15 mouse cellular contexts compared by ENCODE assay signal in the genomic region with DNA sequence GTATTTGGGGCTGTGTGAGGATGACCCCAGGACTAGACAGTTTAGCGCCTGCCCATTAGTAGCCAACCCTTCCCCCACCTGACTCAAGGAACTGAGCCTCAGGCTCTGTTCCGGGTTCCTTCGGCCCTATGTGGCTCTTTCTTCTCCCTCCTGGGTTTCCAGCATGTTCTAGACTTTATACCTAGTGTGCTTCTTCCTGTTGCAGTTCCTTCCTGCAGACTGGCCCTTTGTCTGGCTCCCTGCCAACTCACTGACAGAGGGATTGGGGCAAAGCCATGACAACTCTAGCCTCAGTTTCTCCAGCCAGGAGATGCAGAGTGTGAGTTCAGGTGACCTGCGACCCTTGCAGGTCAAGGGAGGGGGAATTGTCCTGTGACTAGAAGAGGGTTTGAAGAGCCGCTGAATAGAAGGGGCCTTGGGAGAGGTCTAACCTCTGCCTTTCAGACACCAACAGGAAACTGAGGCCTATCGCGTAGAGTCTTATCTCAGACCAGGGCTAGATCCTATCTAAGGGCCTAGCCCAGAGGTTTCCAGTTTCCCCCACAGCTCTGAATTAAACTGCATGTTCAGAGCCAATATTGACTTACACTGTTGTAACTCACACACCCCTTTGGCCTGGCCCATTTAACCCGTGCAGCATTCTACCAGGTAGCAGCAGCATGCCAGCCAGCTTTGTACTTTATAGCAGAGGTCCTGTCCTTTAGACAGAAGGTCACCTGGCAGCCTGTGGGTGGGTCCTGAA. TPM values are rescaled to one million over a fixed set of nuclear protein-coding genes. Genes with fewer than 3 reads are reported as not detected.
DNase-seq lines count a peak whose midpoint lies in the region; ATAC-seq and TF ChIP-seq lines count a peak whose summit lies in the region.
"Had no signal": no experiment of that assay in that cellular context is flagged by ENCODE, and none has a peak within 500 bp of the region (broad histone marks: within the 10 kb centered on the region; RNA-seq: fewer than 3 reads in every experiment).

No protein-coding gene starts in this region.

- H3K9ac ChIP-seq in heart, embryonic 13.5 days: no peak overlapping the region
- H3K9ac ChIP-seq in intestine, embryonic 16.5 days (ENCODE audit: low read depth, low read length): no peak overlapping the region
- no peak overlapping the region for H3K9ac ChIP-seq in lung, embryonic 16.5 days (ENCODE audit: low read length)
- no peak overlapping the region for H3K9ac ChIP-seq in forebrain, embryonic 12.5 days

- H3K4me2 ChIP-seq in heart, embryonic 13.5 days: no peak overlapping the region
- H3K4me2 ChIP-seq in intestine, embryonic 16.5 days (ENCODE audit: low read depth, low read length): no peak overlapping the region
- no peak overlapping the region for H3K4me2 ChIP-seq in lung, embryonic 16.5 days (ENCODE audit: low read depth, low read length)
- no peak overlapping the region for H3K4me2 ChIP-seq in forebrain, embryonic 12.5 days

- intact Hi-C loops in heart, postnatal 14 days (cut with DNase I): no loop called here

- peaks cover 42% of the 10 kb centered on the region for H3K36me3 ChIP-seq in heart, embryonic 13.5 days
- H3K36me3 ChIP-seq in intestine, embryonic 16.5 days (ENCODE audit: control insufficient read depth, insufficient read depth, low read length): no peaks in the 10 kb centered on the region
- H3K36me3 ChIP-seq in lung, embryonic 16.5 days (ENCODE audit: control insufficient read depth, insufficient read depth, low read length): peaks cover 6% of the 10 kb centered on the region; the same call in 1 of the 2 replicates
- no peaks in the 10 kb centered on the region for H3K36me3 ChIP-seq in thymus, adult 2 months (ENCODE audit: control insufficient read depth, insufficient read depth, low read length)
- no peaks in the 10 kb centered on the region for H3K36me3 ChIP-seq in forebrain, embryonic 12.5 days (replicated peaks)

- peaks cover 65% of the 10 kb centered on the region for H3K4me1 ChIP-seq in heart, embryonic 13.5 days
- H3K4me1 ChIP-seq in intestine, embryonic 16.5 days (ENCODE audit: control insufficient read depth, insufficient read depth, low read length): peaks cover 24% of the 10 kb centered on the region
- H3K4me1 ChIP-seq in lung, embryonic 16.5 days (replicated peaks; ENCODE audit: control insufficient read depth, insufficient read depth, low read length): peaks cover 27% of the 10 kb centered on the region
- H3K4me1 ChIP-seq in thymus, adult 2 months (replicated peaks; ENCODE audit: control insufficient read depth, insufficient read depth, low read length): 0 out of 2 replicates have a peak, but pooled peaks cover 5% of the 10 kb centered on the region
- no peaks in the 10 kb centered on the region for H3K4me1 ChIP-seq in forebrain, embryonic 12.5 days

- no peak overlapping the region for H3K4me3 ChIP-seq in heart, embryonic 13.5 days
- H3K4me3 ChIP-seq in intestine, embryonic 16.5 days (ENCODE audit: low read length): no peak overlapping the region
- no peak overlapping the region for H3K4me3 ChIP-seq in lung, embryonic 16.5 days (ENCODE audit: low read length)
- no peak overlapping the region for H3K4me3 ChIP-seq in thymus, adult 2 months (ENCODE audit: control insufficient read depth, insufficient read depth, low read length)
- H3K4me3 ChIP-seq in forebrain, embryonic 12.5 days (replicated peaks): no peak overlapping the region
- H3K4me3 ChIP-seq: myocyte had no signal

- DNase-seq in heart, postnatal 14 days: no peak
- peak; percentile 89 for DNase-seq in 416B (ENCODE audit: low read depth)
- no peak for DNase-seq in thymus, adult 2 months
- no peak for DNase-seq in layer of hippocampus, adult 11-12 months (ENCODE audit: low spot score)
- DNase-seq: cerebellum, adult 2 months; heart, adult 18-20 months; kidney, adult 2 months; thymus, postnatal 14 days had no signal

- no peaks in the 10 kb centered on the region for H3K9me3 ChIP-seq in heart, embryonic 13.5 days
- H3K9me3 ChIP-seq in intestine, embryonic 16.5 days (ENCODE audit: control insufficient read depth, low read length): no peaks in the 10 kb centered on the region
- H3K9me3 ChIP-seq in lung, embryonic 16.5 days (ENCODE audit: control insufficient read depth, low read length): no peaks in the 10 kb centered on the region
- H3K9me3 ChIP-seq in forebrain, embryonic 12.5 days: no peaks in the 10 kb centered on the region

- WGBS in heart, embryonic 13.5 days: 75% methylated on average over 8 of the region's 8 CpGs
- WGBS in intestine, embryonic 16.5 days: 68% methylated on average over 8 of the region's 8 CpGs
- WGBS in lung, embryonic 16.5 days: 65% methylated on average over 8 of the region's 8 CpGs
- WGBS in thymus, adult 2 months: 50% methylated on average over 8 of the region's 8 CpGs
- WGBS in forebrain, embryonic 12.5 days: 89% methylated on average over 8 of the region's 8 CpGs

- TF ChIP-seq POLR2A in thymus, adult 2 months (IDR thresholded peaks at IDR 0.05; ENCODE audit: control insufficient read depth, extremely low read depth, insufficient read depth, low read length, poor library complexity): no peak

- TF ChIP-seq CTCF in thymus, adult 2 months (IDR thresholded peaks at IDR 0.05; ENCODE audit: borderline replicate concordance, control insufficient read depth, extremely low read depth, insufficient read depth, low read length, poor library complexity): no peak

- no peaks in the 10 kb centered on the region for H3K27me3 ChIP-seq in heart, embryonic 13.5 days (replicated peaks)
- no peaks in the 10 kb centered on the region for H3K27me3 ChIP-seq in intestine, embryonic 16.5 days (replicated peaks; ENCODE audit: control insufficient read depth, insufficient read depth, low read length)
- no peaks in the 10 kb centered on the region for H3K27me3 ChIP-seq in lung, embryonic 16.5 days (ENCODE audit: control insufficient read depth, insufficient read depth, low read depth, low read length)
- no peaks in the 10 kb centered on the region for H3K27me3 ChIP-seq in thymus, adult 2 months (ENCODE audit: control insufficient read depth, insufficient read depth, low read length)
- peaks cover 6% of the 10 kb centered on the region for H3K27me3 ChIP-seq in forebrain, embryonic 12.5 days

- no peak for ATAC-seq in heart, embryonic 13.5 days (ENCODE audit: extremely low read depth, insufficient number of reproducible peaks, low FRiP score, low TSS enrichment)
- peak; percentile 70 for ATAC-seq in intestine, embryonic 16.5 days
- ATAC-seq in lung, embryonic 16.5 days (ENCODE audit: low read depth): peak; percentile 34; the same call in 1 of the 2 replicates
- no peak for ATAC-seq in forebrain, embryonic 12.5 days (ENCODE audit: low FRiP score)

- H3K27ac ChIP-seq in heart, embryonic 13.5 days (replicated peaks): 0 out of 2 replicates have a peak overlapping the region, but pooled peaks have one; percentile 9
- peak overlapping the region; percentile 29; the same call in 1 of the 2 replicates for H3K27ac ChIP-seq in intestine, embryonic 16.5 days (ENCODE audit: low read length)
- no peak overlapping the region for H3K27ac ChIP-seq in lung, embryonic 16.5 days (ENCODE audit: low read length)
- H3K27ac ChIP-seq in thymus, adult 2 months (ENCODE audit: control insufficient read depth, insufficient read depth, low read length): no peak overlapping the region
- H3K27ac ChIP-seq in forebrain, embryonic 12.5 days: no peak overlapping the region

RNA-seq across cellular contexts. Expression of a gene that starts 14.2 kb away (rescaled TPM):
- polyA plus RNA-seq in heart, embryonic 13.5 days (2015; fragmentation: Nextera tagmentation; extraction: Ambion mirVana): 15.8 and 17.4 TPM in 2 replicates
- 1 to 10 TPM; 2.7 to 3.7 TPM for total RNA-seq in heart, postnatal 14 days (2021)
- 1.8 and 2.0 TPM in 2 replicates for polyA plus RNA-seq in intestine, embryonic 16.5 days (2015; fragmentation: Nextera tagmentation; extraction: Ambion mirVana)
- 12.3 TPM in 2 replicates for polyA plus RNA-seq in lung, embryonic 16.5 days (2015; fragmentation: Nextera tagmentation; extraction: Ambion mirVana)
- 7.0 and 9.2 TPM in 2 replicates for polyA plus RNA-seq in thymus, adult 2 months (2012; rRNA removed)
- polyA plus RNA-seq in forebrain, embryonic 12.5 days (2016; fragmentation: Nextera tagmentation; extraction: Ambion mirVana): 1.7 and 2.6 TPM in 2 replicates
- total RNA-seq: hematopoietic stem cell, adult 5-6 weeks; megakaryocyte-erythroid progenitor cell, adult 5-6 weeks had no signal

Comparison
In these comparisons a context has a peak if more than half of its experiments do, and no peak if none do; other contexts are left out.
1. ATAC-seq: peak in intestine, embryonic 16.5 days (single experiment) and lung, embryonic 16.5 days (single experiment); none in heart, embryonic 13.5 days (single experiment) and forebrain, embryonic 12.5 days (single experiment).
2. H3K27ac ChIP-seq: peak in heart, embryonic 13.5 days (single experiment) and intestine, embryonic 16.5 days (single experiment); none in lung, embryonic 16.5 days (single experiment), thymus, adult 2 months (single experiment) and forebrain, embryonic 12.5 days (single experiment).